Mouse (Mus musculus): Measurements from ENCODE around the gene Ppp4r1.
A peak's percentile ranks its signal among the peaks of the same experiment; 100 is the strongest.

The Ppp4r1 gene

DNA sequence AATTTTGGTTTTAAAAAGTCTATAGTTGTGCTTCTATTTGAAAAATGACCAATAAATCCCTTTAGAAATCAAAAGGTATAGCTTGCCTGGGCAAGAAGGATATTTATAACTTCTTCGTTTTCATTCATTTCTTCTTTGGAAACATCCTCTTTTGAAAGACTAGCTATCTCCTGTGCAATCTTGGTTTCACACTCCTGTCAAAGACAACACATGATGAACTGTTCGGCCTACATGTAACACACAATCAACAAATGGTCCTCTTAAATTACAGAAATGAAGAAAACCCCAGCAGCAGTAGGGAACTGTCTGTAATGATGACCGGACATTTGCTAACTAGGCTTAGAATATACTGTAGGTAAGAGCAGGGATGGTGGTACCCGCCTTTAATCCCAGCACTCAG lies 71.6 kb downstream of the Ppp4r1 start:
- no peak for DNase-seq (ENCODE audit: low read depth)

DNA sequence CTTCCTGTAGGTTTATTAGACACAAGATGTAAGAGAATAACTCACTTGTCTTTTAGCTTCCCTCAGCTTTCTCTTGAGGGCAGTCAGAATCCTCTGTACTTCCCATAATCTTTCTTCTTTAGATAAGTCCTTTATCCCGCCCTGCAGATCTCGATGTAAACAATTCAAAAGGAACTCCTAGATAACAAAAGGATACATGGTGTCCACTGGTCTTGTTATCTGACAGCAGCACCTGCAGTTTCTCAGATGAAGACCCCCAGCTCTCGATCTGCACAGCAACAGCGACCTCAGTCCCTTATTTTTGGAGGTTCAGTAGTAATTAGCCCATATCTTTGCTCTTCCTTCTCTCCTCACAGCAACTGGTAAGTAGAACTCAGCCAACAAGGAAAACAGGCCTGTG lies 75.2 kb downstream of the Ppp4r1 start:
- DNase-seq (ENCODE audit: low read depth) = no peak

DNA sequence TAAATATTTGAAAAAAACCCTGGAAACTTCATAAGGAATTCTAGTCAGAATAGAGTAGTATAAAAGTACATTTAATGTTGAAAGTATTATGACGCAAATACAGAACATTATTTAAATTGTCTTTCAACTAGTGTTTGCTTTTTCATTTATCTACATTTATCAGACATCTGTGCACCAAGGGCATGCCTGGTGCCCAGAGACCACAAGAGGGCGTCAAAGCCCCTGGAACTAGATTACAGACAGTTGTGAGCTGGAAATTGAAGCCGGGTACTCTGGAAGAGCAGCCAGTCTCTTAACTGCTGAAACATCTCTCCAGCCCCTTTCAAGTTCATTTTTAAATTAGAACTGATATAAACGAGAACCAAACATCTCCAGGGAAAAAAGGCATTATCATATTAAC lies 80.2 kb downstream of the Ppp4r1 start:
- peak; percentile 66 for DNase-seq (ENCODE audit: low read depth)

DNA sequence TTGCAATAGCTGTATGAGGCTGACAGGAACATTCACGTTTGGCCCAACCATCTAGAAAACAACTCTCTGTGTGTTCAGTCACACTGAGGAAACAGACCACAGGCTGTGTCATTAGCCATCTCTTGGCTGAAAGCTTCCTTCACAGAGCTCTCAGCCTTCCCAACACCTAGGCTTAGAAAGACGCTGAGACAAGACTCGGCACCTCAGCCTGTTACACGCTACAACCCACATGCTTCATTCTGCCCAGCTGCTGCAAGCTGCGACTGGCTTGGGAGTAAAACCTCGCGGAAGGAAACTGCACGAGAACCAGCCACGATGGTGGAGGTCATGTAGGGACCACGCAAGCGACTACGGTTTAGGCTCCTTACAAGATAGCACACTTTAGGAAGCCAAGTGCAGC lies 81.5 kb downstream of the Ppp4r1 start:
- no peak for DNase-seq (ENCODE audit: low read depth)

DNA sequence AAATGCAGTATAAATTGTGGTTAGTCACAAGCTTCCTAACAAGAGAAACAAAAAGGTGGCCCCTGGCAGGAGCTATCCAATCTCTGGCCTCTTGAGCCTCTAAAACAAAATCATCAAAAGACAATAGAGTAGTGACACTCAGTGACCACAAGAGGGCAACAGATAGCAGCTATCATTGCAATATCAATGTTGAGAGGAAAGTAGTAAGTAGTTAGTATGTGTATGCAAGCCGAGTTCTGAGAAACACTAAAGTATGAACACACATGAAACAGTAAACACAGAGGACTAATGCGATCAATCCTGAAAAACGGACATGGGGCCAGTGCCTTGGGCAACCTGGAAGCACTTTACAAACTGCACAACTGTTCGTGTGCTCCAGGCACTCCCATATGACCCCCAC lies 82.4 kb downstream of the Ppp4r1 start:
- peak; percentile 79 for DNase-seq (ENCODE audit: low read depth)

DNA sequence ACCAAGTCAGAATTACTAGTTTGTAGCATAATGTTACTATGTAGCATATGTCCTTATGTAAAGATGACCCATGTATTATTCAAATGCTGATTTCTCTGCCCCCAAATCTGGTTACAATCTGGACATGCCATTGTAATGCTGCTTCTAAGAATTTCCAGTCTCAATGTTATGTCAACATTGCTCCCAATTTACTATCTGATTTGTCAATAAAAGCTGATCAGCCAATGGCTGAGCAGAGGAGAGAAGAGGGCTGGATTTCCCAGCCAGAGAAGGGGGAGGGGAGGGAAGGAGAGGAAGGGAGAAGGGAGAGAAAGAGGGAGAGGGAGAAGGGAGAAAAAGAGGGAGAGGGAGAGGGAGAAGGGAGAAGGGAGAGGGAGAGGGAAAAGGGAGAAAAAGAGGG lies 82.9 kb downstream of the Ppp4r1 start:
- DNase-seq (ENCODE audit: low read depth) = no peak

DNA sequence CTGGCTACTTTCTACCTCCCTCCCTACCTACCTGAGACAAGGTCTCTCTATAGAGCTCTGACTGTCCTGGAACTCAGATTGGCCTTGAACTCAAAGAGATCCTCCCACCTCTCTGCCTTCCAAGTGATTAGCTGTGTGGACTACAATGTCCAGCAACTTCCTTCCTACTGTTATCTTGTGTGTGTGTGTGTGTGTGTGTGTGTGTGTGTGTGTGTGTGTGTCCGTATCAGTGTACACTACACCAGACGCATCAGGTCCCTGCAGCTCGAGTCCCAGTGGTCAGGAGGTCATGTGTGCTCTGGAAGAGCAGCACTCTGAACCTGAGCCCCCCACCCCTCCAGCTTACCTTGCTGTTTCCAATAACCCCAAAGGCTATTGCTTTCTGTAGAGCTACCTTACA lies 83.8 kb downstream of the Ppp4r1 start:
- no peak for DNase-seq (ENCODE audit: low read depth)

DNA sequence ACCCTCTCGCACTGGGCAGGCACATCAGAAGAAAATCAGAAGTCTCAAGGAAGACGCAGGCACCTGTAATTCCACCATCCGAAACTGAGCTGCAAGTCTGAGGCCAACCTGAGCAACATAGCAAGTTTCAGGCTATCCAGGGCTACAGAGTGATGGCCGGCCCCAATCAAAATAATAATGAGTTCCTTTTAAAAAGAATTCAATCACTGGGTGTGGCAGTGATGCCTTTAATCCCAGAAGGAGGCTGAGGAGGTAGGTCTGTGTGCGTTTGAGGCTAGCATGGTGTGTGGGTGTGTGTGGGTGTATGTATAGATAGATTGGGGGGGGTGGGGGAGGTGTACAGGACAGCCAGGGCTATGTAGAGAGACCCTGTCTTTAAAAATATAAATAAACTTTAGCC lies 85.6 kb downstream of the Ppp4r1 start:
- DNase-seq (ENCODE audit: low read depth) = no peak

DNA sequence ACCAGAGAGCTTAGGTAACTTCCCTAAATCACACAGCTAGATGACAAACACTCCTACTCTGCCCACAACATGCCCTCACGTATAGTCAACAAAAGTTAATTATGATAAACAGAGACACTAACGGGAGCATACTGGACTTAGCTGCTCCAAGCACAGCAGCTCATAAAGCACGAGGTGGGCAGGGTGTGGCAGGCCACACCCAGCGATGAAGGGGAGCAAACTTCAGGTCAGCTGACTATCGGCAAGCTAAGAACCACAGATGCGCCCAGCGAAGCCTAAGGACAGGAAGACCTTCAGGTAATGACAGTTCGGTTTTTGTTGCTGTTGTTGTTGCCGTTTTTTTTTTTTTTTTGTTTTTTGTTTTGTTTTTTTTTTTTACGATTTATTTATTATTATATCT lies 87.3 kb downstream of the Ppp4r1 start:
- DNase-seq (ENCODE audit: low read depth) = no peak

DNA sequence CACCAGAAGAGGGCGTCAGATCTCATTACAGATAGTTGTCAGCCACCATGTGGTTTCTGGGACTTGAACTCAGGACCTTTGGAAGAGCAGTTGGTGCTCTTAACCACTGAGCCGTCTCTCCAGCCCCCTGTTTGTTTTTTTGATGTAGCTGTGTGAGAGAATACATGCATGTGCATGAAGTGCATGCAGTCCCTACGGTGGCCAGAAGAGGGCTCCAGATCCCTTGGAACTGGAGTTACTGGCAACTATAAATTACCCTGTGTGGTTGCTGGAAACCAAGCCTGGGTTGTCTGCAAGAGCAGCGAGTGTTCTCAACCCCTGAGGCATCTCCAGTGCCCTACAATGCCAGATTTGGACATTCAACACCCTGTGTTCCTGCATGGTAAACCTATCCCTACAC lies 87.8 kb downstream of the Ppp4r1 start:
- DNase-seq (ENCODE audit: low read depth) = peak; percentile 92

DNA sequence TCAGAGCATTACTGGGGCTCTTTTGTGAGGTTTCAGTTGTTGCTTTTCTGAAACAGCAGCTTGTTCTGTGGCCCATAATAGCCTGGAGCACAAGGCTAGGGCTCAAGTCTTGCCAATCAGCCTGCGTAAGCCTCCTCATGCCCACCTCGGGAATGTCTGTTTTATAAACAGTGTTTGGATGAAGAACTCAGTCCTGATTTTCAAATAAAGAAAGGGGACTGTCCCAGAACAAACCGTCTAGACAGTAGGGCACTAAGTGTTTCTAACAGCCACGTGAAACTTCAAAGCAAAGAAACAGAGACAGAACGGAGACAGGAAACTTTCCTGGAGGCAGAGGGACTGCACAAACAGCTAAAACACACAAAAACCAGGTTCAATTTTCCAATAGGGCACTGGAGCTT lies 89.3 kb downstream of the Ppp4r1 start:
- DNase-seq (ENCODE audit: low read depth) = no peak

DNA sequence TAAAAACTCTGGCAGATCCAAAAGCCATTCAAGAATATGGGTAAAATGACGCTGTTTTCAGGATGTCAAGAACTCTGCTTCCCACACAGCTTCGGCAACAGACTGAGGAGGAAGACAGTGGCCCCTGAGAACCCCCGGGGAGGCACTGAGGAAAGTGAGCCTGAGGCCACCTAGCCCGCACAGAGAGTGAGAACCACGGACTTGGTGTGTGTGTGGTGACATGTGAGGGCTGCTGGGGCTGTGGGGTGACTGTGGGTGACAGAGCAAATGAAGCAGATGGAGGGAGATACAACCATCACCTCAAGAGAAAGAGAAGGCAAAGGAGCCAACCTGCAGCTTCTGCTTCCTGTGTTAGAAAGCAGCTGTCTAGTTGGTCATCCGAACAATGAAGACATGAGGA lies 89.7 kb downstream of the Ppp4r1 start:
- peak; percentile 56 for DNase-seq (ENCODE audit: low read depth)

DNA sequence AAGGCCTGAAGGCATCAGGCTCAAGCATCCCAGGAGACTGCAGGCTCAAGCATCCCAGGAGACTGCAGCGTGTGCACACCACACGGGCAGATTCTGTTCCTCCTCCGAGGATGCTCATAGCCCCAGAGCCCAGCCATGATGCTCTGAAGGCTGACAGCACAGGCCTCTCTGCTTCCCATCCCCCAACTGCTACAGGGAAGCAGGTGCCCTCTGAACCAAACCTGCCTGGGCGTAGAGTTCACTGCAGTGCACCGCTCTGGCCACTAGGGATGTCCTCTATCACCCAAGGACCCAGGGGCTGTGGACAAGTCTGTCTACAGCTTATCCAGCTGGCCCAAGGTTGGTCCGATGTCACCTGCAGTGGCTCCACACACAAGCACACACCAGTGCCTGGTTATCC lies 90.3 kb downstream of the Ppp4r1 start:
- peak; percentile 84 for DNase-seq (ENCODE audit: low read depth)

DNA sequence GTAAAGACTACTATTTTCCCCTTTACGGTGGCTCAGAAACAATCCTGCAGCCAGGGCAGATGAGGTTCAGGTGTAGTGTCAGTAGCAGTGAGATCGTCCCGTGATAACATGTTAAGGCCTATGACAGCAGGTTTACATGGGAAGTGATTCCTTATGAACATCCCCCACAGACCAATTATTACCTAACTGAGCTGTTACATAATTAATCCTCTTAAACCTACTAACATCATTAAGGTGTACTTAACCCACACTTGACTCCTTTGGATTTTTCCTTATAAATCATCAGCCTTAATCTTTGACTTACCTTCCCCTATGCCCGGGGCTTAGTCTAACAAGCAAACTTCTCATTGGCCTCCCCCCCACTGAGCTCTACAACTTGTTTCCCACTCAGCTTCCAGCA lies 90.8 kb downstream of the Ppp4r1 start:
- DNase-seq (ENCODE audit: low read depth) = no peak

DNA sequence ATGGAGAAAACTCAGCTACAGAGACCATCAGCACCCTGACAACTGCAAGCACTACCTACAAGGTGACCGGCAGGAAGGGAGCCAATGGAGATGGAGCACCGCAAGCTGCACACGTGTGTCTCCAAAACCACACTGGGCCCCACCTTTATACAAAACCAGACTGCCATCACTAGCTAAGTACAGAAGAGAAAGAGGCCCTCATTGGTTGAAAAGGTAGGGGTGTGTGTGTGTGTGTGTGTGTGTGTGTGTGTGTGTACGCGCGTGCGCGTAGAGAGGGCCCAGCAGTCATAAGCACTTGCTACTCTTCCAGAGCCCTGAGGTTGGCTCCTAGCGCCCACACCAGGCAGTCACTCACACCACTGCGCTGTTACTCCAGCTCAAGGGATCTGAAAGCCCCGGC lies 91.5 kb downstream of the Ppp4r1 start:
- peak; percentile 68 for DNase-seq (ENCODE audit: low read depth)

DNA sequence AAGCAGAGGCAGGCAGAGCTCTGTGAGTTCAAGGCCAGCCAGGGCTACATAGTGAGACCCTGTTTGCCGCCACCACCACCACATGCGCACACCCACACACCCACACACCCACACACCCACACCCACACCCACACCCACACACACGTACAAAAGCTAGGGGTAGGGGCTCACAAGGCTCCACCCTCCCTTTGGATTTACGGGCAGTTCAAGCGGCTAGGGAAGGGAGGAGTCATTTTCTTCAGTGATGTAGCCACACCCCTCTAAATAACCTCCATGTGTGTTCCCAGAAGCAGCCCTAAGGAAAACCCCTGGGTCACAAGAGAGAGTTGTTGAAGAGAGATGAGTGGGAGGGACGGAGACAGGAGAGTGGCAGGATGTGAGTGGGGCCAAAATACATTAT lies 94.7 kb downstream of the Ppp4r1 start:
- no peak for DNase-seq (ENCODE audit: low read depth)

DNA sequence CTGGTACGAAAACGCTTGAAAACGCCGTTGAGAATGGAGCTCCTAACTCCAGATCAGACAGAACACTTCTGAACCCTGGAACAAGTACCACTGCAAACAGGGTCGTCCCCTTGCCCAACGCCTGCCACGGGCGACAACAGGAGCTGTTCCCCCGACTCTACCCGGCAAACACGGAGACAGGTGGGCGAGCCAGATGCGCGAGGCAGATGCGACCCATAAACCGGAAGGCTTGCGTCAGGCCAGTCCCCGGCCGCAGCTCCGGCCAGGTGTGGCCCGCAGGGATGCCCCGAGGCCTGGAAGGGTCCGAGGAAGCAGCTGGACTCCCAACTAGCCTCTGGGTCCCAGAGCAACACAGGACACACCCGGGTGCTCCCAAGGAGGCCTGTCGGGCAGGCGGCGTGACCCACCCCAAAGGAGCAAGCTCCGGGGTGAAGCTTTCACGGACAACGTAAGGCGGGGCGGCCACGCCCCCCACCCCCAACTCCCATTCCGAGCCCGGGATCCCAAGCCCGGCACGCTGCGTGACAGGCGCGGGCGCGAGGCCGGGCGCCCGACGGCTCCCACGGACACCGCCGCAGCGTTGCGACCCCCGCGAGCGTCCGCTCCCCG lies 101.8 kb downstream of the Ppp4r1 start:
- DNase-seq (ENCODE audit: low read depth) = peak; percentile 50

DNA sequence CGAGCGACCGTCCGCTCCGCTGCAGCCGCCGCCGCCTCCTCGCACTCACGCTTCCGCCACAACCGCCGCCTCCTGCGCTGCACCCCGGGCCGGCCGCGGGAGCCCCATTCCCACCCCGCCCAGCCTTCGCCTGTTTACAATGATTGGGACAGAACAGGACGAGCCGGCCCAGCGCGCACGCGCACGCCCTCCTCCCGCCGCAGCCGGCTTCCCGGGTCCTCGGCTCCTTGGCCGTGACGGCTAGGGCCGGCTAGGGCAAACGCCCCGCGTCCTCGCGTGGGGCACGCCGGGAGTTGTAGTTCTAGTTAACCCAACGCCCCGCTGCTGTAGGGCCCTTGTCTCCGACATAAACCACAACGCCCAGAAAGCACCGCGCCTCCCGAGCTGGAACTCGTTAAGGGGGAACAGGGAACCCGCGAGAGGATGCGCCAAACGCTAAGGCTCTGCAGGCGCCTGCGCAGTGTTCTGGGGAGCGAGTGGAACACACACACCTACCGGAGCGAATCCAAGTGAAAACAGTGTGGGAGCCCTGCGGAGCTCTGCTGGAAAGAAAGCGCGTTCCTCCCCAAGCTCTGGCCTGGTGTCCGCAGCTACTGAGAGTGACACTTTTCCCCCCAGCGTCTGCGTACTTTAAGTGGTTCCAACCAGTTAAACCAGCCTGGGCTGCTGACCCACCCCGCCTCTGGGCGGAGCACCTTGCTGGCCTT lies 102.5 kb downstream of the Ppp4r1 start:
- peak; percentile 99 for DNase-seq (ENCODE audit: low read depth)

DNA sequence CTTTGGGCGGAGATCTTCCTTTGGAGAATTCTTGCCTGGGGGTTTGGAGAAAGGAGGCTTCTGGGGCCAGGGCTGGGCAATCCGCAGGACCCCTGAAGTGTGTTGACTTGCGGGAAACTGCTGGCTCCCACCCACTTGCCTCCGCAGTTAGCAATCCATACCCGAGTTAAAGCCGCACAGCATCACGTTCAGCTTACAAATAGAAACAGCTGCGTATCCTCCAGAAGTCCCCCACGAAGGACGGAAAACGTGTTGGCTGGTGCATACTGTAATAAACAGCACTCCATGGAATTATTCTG lies 103.0 kb downstream of the Ppp4r1 start:
- DNase-seq (ENCODE audit: low read depth) = no peak

DNA sequence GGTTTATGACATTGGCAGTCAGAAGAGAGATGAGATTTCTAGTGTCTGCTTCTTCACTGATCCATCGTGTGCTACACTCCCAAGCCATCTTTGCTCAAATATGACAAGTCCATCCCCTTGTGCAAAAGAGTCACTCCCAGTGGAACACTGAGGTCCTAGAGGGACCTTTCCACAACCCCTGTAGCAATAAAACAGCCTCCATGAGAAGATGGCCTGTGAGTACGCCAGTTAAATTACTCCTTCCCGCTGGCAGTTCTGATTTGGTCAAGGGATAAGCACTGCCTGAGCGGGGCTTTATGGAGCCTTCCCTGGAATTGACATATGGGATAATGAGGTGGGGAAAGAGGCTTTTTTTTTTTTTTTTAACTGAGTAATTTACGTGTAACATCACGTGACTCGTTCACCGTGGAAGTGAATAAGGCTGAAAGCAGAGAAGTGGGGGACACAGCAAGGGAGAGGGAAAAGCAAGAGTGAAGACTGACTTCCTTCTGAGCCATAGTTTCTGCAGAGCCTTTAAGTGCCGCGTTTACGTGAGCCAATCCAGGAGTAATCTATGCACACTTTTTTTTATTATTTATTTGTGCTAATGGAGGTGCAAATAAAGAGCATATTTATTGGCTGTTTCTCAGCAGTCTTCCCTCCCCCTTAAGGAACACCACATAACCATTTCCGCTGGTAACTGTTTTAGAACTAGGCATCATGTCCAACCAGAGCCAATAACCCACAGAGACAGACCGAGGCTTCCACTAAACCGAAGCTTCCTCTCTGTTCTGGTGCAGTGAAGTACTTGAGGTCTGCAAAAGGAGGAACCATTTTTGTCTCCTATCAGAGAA lies 103.5 kb downstream of the Ppp4r1 start, which contains the start of gene Ralbp1:
Gene Ralbp1 (minus strand): TSS at position 102 of the 833 bp plus-strand sequence.
- peak; percentile 66 for DNase-seq (ENCODE audit: low read depth)

DNA sequence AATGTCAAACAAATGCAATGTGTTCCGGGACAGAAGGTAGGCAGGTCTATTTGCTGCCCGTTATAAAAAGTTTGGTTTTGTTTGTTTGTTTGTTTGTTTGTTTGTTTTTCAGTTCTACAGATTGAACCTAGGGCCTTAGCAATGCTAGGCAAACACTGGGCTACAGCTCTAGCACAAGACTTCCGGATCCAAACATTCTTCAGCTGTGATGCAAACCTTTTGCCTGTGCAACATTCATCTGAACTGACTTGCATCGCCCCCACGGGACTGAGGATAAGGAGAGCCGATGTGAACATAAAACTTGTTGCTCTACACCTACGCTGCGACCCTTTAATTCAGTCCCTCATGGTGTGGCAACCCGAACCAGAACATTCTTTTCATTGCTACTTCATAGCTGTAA lies 104.2 kb downstream of the Ppp4r1 start:
- no peak for DNase-seq (ENCODE audit: low read depth)

DNA sequence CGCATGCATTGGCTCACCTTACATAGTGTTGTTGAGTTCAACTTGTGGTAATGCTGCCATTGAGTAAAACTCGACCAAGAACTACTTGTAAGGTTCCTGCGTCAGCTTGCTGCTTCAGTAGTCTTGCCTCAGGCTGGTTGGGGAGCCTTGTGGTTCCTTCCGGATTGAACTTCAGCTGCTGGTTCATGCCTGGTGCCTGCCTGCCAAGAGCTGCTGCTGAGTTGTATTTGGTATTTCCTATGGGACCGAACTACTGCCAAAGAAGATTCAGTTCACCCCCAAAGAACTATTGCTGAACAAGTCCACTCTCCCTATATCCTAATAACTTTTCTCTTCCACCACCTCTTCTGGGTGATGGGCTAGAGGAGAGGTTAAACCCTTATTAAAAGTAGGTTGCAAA lies 107.1 kb downstream of the Ppp4r1 start:
- no peak for DNase-seq (ENCODE audit: low read depth)
